Comparison of ENCODE assay signal across 8 mouse cellular contexts in genomic region chr10:80930361-80931152, GRCm38 (mm10). TPM values are rescaled to one million over a fixed set of nuclear protein-coding genes. Genes with fewer than 3 reads are reported as not detected.
DNase-seq lines count a peak whose midpoint lies in the region; ATAC-seq and TF ChIP-seq lines count a peak whose summit lies in the region.

No protein-coding gene starts in this region.

- peaks cover 8% of the 10 kb centered on the region for H3K36me3 ChIP-seq in E14TG2a.4 (ENCODE audit: insufficient read depth, low read length)
- no peaks in the 10 kb centered on the region for H3K36me3 ChIP-seq in embryonic facial prominence, embryonic 10.5 days (replicated peaks)
- no peaks in the 10 kb centered on the region for H3K36me3 ChIP-seq in heart, embryonic 16.5 days (ENCODE audit: control insufficient read depth, insufficient read depth)
- H3K36me3 ChIP-seq in midbrain, embryonic 15.5 days (replicated peaks), result no peaks in the 10 kb centered on the region

- peak; percentile 13 for DNase-seq in kidney, adult 18-20 months
- DNase-seq in kidney, adult 8-10 months, result no peak
- DNase-seq in embryonic facial prominence, embryonic 10.5 days (ENCODE audit: low spot score), result peak; percentile 46
- peak; percentile 58 to 69 for DNase-seq in left cerebral cortex, postnatal 36 days (ENCODE audit: low spot score in 2 of 2)
- peak; percentile 50 to 70 for DNase-seq in thymus, postnatal 36 days

- ATAC-seq in heart, embryonic 16.5 days (replicated peaks; ENCODE audit: extremely low read depth, insufficient read depth, low FRiP score), result no peak
- no peak; the same call in 1 of the 2 replicates for ATAC-seq in midbrain, embryonic 15.5 days (replicated peaks)

- WGBS in embryonic facial prominence, embryonic 10.5 days, result under 1% methylated on average over 45 of the region's 45 CpGs
- WGBS in heart, embryonic 16.5 days, result under 1% methylated on average over 45 of the region's 45 CpGs
- 1% methylated on average over 45 of the region's 45 CpGs for WGBS in midbrain, embryonic 15.5 days

- H3K4me1 ChIP-seq in E14TG2a.4 (replicated peaks; ENCODE audit: low read depth, low read length), result peaks cover 94% of the 10 kb centered on the region
- peaks cover 83% of the 10 kb centered on the region for H3K4me1 ChIP-seq in embryonic facial prominence, embryonic 10.5 days
- H3K4me1 ChIP-seq in heart, embryonic 16.5 days (ENCODE audit: control insufficient read depth, insufficient read depth, low read length), result peaks cover 36% of the 10 kb centered on the region
- peaks cover 50% of the 10 kb centered on the region for H3K4me1 ChIP-seq in midbrain, embryonic 15.5 days

- peak overlapping the region; percentile 84 for H3K4me2 ChIP-seq in heart, embryonic 16.5 days (ENCODE audit: low read depth, low read length)
- peak overlapping the region; percentile 90 for H3K4me2 ChIP-seq in midbrain, embryonic 15.5 days

- no peaks in the 10 kb centered on the region for H3K9me3 ChIP-seq in E14TG2a.4 (ENCODE audit: low read length)
- no peaks in the 10 kb centered on the region for H3K9me3 ChIP-seq in embryonic facial prominence, embryonic 10.5 days
- H3K9me3 ChIP-seq in heart, embryonic 16.5 days (replicated peaks; ENCODE audit: control insufficient read depth, low read length), result no peaks in the 10 kb centered on the region
- H3K9me3 ChIP-seq in midbrain, embryonic 15.5 days, result no peaks in the 10 kb centered on the region

- H3K4me3 ChIP-seq in E14TG2a.4 (replicated peaks; ENCODE audit: low read length), result peak overlapping the region; percentile 90
- peak overlapping the region; percentile 64 for H3K4me3 ChIP-seq in embryonic facial prominence, embryonic 10.5 days
- H3K4me3 ChIP-seq in heart, embryonic 16.5 days (ENCODE audit: low read length), result peak overlapping the region; percentile 87
- peak overlapping the region; percentile 46 for H3K4me3 ChIP-seq in midbrain, embryonic 15.5 days

- no peak for TF ChIP-seq CTCF in E14TG2a.4 (conservative IDR thresholded peaks at IDR 0.05; ENCODE audit: low read length)

- H3K27ac ChIP-seq in embryonic facial prominence, embryonic 10.5 days (replicated peaks), result peak overlapping the region; percentile 52
- H3K27ac ChIP-seq in heart, embryonic 16.5 days (ENCODE audit: low read length), result peak overlapping the region; percentile 84
- no peak overlapping the region for H3K27ac ChIP-seq in midbrain, embryonic 15.5 days

- intact Hi-C loops in left cerebral cortex, postnatal 36 days (cut with DNase I), result no loop called here

- peak overlapping the region; percentile 83 for H3K9ac ChIP-seq in heart, embryonic 16.5 days (ENCODE audit: low read length)
- H3K9ac ChIP-seq in midbrain, embryonic 15.5 days, result peak overlapping the region; percentile 31

- H3K27me3 ChIP-seq in E14TG2a.4 (ENCODE audit: insufficient read depth, low read length), result peaks cover 43% of the 10 kb centered on the region
- H3K27me3 ChIP-seq in embryonic facial prominence, embryonic 10.5 days (replicated peaks; ENCODE audit: low read depth, poor library complexity, severe bottlenecking), result peaks cover 56% of the 10 kb centered on the region
- H3K27me3 ChIP-seq in heart, embryonic 16.5 days (ENCODE audit: control insufficient read depth, insufficient read depth, low read length), result no peaks in the 10 kb centered on the region
- peaks cover 45% of the 10 kb centered on the region for H3K27me3 ChIP-seq in midbrain, embryonic 15.5 days (replicated peaks)

RNA-seq across cellular contexts. Expression of gene Gadd45b, which starts 0.7 kb away (rescaled TPM):
- polyA plus RNA-seq in embryonic facial prominence, embryonic 10.5 days (2016; fragmentation: Nextera tagmentation; extraction: Ambion mirVana), result 6.5 and 6.8 TPM in 2 replicates
- polyA plus RNA-seq in heart, embryonic 16.5 days (2015; fragmentation: Nextera tagmentation; extraction: Ambion mirVana), result 33.6 and 34.3 TPM in 2 replicates
- total RNA-seq in left cerebral cortex, postnatal 36 days (2021), result 10 to 100 TPM; 17.4 to 23.9 TPM
- polyA plus RNA-seq in midbrain, embryonic 15.5 days (2015; fragmentation: Nextera tagmentation; extraction: Ambion mirVana), result 5.5 and 8.2 TPM in 2 replicates

RNA-seq across cellular contexts. Expression of gene Lmnb2, which starts 12.5 kb away (rescaled TPM):
- polyA plus RNA-seq in embryonic facial prominence, embryonic 10.5 days (2016; fragmentation: Nextera tagmentation; extraction: Ambion mirVana), result 82.7 and 83.1 TPM in 2 replicates
- 27.5 and 30.0 TPM in 2 replicates for polyA plus RNA-seq in heart, embryonic 16.5 days (2015; fragmentation: Nextera tagmentation; extraction: Ambion mirVana)
- 10 to 100 TPM; 17.6 to 21.2 TPM for total RNA-seq in left cerebral cortex, postnatal 36 days (2021)
- polyA plus RNA-seq in midbrain, embryonic 15.5 days (2015; fragmentation: Nextera tagmentation; extraction: Ambion mirVana), result 46.9 and 48.9 TPM in 2 replicates

RNA-seq across cellular contexts. Expression of gene Timm13, which starts 29.8 kb away (rescaled TPM):
- polyA plus RNA-seq in embryonic facial prominence, embryonic 10.5 days (2016; fragmentation: Nextera tagmentation; extraction: Ambion mirVana), result 349 and 359 TPM in 2 replicates
- polyA plus RNA-seq in heart, embryonic 16.5 days (2015; fragmentation: Nextera tagmentation; extraction: Ambion mirVana), result 286 and 289 TPM in 2 replicates
- total RNA-seq in left cerebral cortex, postnatal 36 days (2021), result 100 to 1,000 TPM; 120 to 153 TPM
- 318 and 330 TPM in 2 replicates for polyA plus RNA-seq in midbrain, embryonic 15.5 days (2015; fragmentation: Nextera tagmentation; extraction: Ambion mirVana)

RNA-seq across cellular contexts. Expression of gene Tmprss9, which starts 58.9 kb away (rescaled TPM):
- polyA plus RNA-seq in embryonic facial prominence, embryonic 10.5 days (2016; fragmentation: Nextera tagmentation; extraction: Ambion mirVana), result 0.06 and 0.10 TPM in 2 replicates
- not detected in 2 replicates for polyA plus RNA-seq in heart, embryonic 16.5 days (2015; fragmentation: Nextera tagmentation; extraction: Ambion mirVana)
- total RNA-seq in left cerebral cortex, postnatal 36 days (2021), result under 1 TPM in 1 of 2 experiments, not detected in 1; 0.32 TPM
- polyA plus RNA-seq in midbrain, embryonic 15.5 days (2015; fragmentation: Nextera tagmentation; extraction: Ambion mirVana), result 0.23 and 0.41 TPM in 2 replicates

Comparison
In these comparisons a context has a peak if more than half of its experiments do, and no peak if none do; other contexts are left out.
1. DNase-seq: peak in kidney, adult 18-20 months (single experiment), embryonic facial prominence, embryonic 10.5 days (single experiment), left cerebral cortex, postnatal 36 days (2 of 2) and thymus, postnatal 36 days (2 of 2); none in kidney, adult 8-10 months (0 of 2).
2. Peak in every context shown above with its lines, with median percentiles within 50 percentile points of each other: H3K4me3 ChIP-seq.